Mouse (Mus musculus) bone marrow, adult 2 months (tissue): ENCODE measurements at regions not wholly inside any gene's neighbourhood (a gene's known extent, or its start where the extent isn't known, plus 50 kb on each side); places are given as distances from the start of the nearest gene placed in this dataset.

Experiments used
- CTCF ChIP-seq: fragments of 200-500 bp; IDR thresholded peaks from 2 replicates; pipeline ENCODE4 v1.5.1; 2011; ENCODE audit warnings: low read length, control low read depth; ENCODE audit not compliant: control insufficient read depth, insufficient read depth
- POLR2A ChIP-seq: fragments of 200-500 bp; IDR thresholded peaks from 2 replicates; pipeline ENCODE4 v1.6.1; 2011; ENCODE audit warnings: low read depth, mild to moderate bottlenecking, control low read depth, low read length, borderline replicate concordance; ENCODE audit not compliant: control insufficient read depth

DNA sequence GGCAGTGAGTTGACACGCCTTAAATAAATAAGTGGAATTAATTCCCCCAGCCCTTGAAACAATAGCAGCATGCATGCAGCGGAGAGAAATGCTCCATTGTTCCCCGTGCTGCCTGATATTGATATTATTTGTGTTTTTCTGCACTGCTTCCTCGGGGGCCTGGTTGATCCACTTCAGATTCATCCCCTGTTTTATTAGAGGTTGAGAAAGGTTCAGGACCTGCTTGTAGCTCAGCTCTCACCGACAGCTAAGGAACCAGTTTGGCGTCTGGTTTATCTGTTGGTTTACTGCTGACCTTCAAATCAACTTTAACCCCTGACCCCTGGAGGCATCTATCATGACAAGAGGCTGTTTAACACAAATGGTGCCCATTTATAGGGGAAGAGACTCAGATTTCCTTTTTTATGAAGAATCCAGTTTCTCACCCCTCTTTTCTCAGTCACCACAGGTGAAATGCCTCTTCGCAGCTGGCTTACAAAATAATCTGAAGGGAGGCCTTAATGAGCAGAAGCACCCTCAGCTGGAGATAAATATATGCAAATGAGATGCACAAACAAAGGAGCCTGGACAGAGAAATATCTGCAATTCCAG, 270.8 kb downstream of the Meis1 start:
- TF ChIP-seq CTCF (no peak), POLR2A (no peak)
